ENCODE assay signal across 23 mouse cellular contexts in the genomic region with DNA sequence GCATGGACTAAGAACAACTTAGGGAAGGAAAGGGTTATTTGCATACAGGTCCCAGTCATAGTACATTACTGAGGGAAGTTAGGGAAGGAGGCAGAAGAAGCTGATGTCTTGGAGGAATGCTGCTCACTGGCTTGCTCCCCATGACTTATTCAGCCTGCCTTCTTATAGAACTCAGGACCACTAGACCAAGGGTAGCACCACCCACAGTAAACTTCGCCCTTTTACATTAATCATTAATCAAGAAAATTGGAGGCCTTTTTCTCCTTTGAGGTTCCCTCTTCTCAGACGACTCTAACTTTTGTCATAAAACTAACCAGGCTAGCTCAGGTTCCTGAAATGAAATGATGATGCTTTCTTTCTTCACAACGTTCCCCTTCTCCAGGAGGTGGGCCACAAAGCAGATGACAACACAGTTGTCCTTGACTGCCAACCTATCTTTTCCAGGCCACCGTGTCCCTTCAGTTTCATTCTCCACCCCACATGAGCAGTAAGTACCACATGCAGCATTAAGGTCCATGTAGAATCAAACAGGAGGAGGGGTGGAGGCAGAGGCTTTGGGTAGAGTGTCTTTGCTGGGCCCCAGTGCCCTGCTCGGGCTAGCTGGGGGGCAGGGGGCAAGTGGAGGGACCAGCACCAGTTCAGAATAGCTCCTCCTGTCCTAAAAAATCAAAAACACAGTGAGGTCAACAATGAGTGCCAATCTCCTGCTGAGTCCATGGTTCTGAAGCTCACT. TPM values are rescaled to one million over a fixed set of nuclear protein-coding genes. Genes with fewer than 3 reads are reported as not detected.
"Had no signal": no experiment of that assay in that cellular context is flagged by ENCODE, and none has a peak within 500 bp of the region (broad histone marks: within the 10 kb centered on the region; RNA-seq: fewer than 3 reads in every experiment).

No protein-coding gene starts in this region.

- H3K4me2 ChIP-seq: midbrain, embryonic 13.5 days; neural tube, embryonic 13.5 days; stomach, embryonic 15.5 days had no signal

- H3K27me3 ChIP-seq: neural tube, embryonic 13.5 days; stomach, embryonic 15.5 days had no signal

- H3K27ac ChIP-seq: kidney, postnatal 0 days; left cerebral cortex, adult 2 months; liver, embryonic 14.5 days; midbrain, embryonic 10.5 days; midbrain, embryonic 13.5 days; neural tube, embryonic 13.5 days; stomach, embryonic 15.5 days had no signal

- DNase-seq: kidney, postnatal 36 days; layer of hippocampus, postnatal 36 days; lung, adult 2 months; retina, postnatal 1 day; right cerebral cortex, postnatal 25 days; spleen, adult 18-20 months; thymus, adult 2 months; thymus, postnatal 14 days; thymus, postnatal 4 days had no signal

- H3K4me3 ChIP-seq: left cerebral cortex, adult 2 months; megakaryocyte, embryonic 14.5 days; midbrain, embryonic 10.5 days; midbrain, embryonic 13.5 days; myocyte; neural tube, embryonic 13.5 days; stomach, embryonic 15.5 days had no signal

- ATAC-seq: midbrain, embryonic 13.5 days; midbrain, embryonic 16.5 days had no signal

- H3K9me3 ChIP-seq: midbrain, embryonic 10.5 days; midbrain, embryonic 13.5 days; neural tube, embryonic 13.5 days; stomach, embryonic 15.5 days had no signal

- H3K4me1 ChIP-seq: midbrain, embryonic 13.5 days; neural tube, embryonic 13.5 days; stomach, embryonic 15.5 days had no signal

- H3K9ac ChIP-seq: liver, embryonic 14.5 days; midbrain, embryonic 13.5 days; neural tube, embryonic 13.5 days; stomach, embryonic 15.5 days had no signal

- H3K36me3 ChIP-seq: midbrain, embryonic 10.5 days; midbrain, embryonic 13.5 days; neural tube, embryonic 13.5 days; stomach, embryonic 15.5 days had no signal

RNA-seq across cellular contexts. Expression of a gene that starts 45.7 kb away (rescaled TPM):
- total RNA-seq: left cerebral cortex, adult 2 months; left cerebral cortex, postnatal 36 days; monocyte, adult 5-6 weeks; neutrophil, adult 5-6 weeks had no signal
- polyA plus RNA-seq: limb, embryonic 11.5 days; myocyte; thymus, adult 2 months had no signal
